Mouse (Mus musculus) midbrain, embryonic 11.5 days (tissue): ENCODE measurements around the gene Runx2. TPM values are rescaled to one million over a fixed set of nuclear protein-coding genes. Genes with fewer than 3 reads are reported as not detected.

ENCODE experiments used
- ATAC-seq: fragments of 200-750 bp; cut with Nextera tagmentation; 2 replicates; pipeline ENCODE4 v1.8.0; 2017; ENCODE audit warnings: moderate TSS enrichment, moderate library complexity; ENCODE audit not compliant: low FRiP score
- DNase-seq: peaks from one replicate; pipeline ENCODE4 v3.0.0; 2015; ENCODE audit warnings: low spot score; ENCODE audit errors: missing footprints
- H3K27ac ChIP-seq: fragments of 300-500 bp; sonication (generic); 2 replicates; pipeline ENCODE4 v1.5.1; 2014; ENCODE audit warnings: low read depth, low read length
- H3K27me3 ChIP-seq: fragments of 300-500 bp; sonication (generic); 2 replicates; pipeline ENCODE4 v1.6.1; 2014; ENCODE audit warnings: mild to moderate bottlenecking, low read length, moderate library complexity, mixed read lengths; ENCODE audit not compliant: control insufficient read depth, insufficient read depth
- H3K36me3 ChIP-seq: fragments of 300-500 bp; sonication (generic); 2 replicates; pipeline ENCODE4 v1.6.1; 2014; ENCODE audit warnings: mild to moderate bottlenecking, low read length, moderate library complexity, mixed read lengths; ENCODE audit not compliant: control insufficient read depth, insufficient read depth
- H3K4me1 ChIP-seq: fragments of 300-500 bp; sonication (generic); 2 replicates; pipeline ENCODE4 v1.6.1; 2014; ENCODE audit warnings: low read length; ENCODE audit not compliant: control insufficient read depth, insufficient read depth
- H3K4me2 ChIP-seq: fragments of 300-500 bp; sonication (generic); 2 replicates; pipeline ENCODE4 v1.6.1; 2014; ENCODE audit warnings: mild to moderate bottlenecking, moderate library complexity
- H3K4me3 ChIP-seq: fragments of 300-500 bp; sonication (generic); 2 replicates; pipeline ENCODE4 v1.5.1; 2014; ENCODE audit warnings: low read depth, low read length
- H3K9ac ChIP-seq: fragments of 300-500 bp; sonication (generic); 2 replicates; pipeline ENCODE4 v1.6.1; 2014; ENCODE audit warnings: low read length
- H3K9me3 ChIP-seq: fragments of 300-500 bp; sonication (generic); 2 replicates; pipeline ENCODE4 v1.6.1; 2016; ENCODE audit warnings: low read length; ENCODE audit not compliant: control insufficient read depth
- WGBS: fragments of 180-500 bp; shearing (Covaris S2); extraction: QIAGEN DNeasy Blood & Tissue Kit; methylation state at CpG from one replicate; pipeline ENCODE4 v1.1.7; 2014; 5-methylcytosine and 5-hydroxymethylcytosine counted together
- polyA plus RNA-seq: library from polyadenylated mRNA; unstranded; fragments of >200 nt; fragmentation: Nextera tagmentation; extraction: Ambion mirVana; gene quantifications from 2 replicates; pipeline ENCODE4 v1.2.1, GENCODE M21; 2014

Gene Runx2
- polyA plus RNA-seq, 1 experiment from 2014 or later = 0.46 TPM

DNA sequence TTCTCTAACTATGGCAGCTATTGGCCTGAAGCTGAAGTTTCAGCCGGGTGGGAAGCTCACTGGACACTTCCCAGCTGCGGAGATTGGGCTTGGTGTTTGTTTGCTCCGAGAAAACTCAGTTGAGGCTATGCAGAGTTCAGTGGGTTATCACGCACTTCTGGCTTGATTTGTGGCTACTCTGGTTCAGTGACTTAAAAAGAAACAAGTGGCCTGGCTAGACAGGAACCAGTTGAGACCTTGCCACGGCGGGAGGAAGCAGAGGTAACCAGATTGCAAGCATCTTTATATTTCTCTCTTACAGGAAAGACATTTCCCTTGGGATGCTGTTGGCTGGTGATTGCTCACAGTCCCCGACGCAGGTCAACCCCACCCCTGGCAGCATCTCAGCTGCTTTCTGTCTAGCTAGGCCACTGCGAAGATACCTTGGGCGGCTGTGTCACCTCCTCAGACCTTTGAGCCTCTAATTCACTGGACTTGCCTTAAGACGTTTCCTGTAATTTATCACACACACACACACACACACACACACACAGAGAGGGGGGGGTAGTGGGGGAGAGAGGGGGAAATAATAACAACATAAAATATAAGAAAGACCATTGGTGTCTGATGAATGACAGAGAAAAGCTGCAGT lies 324.3 kb downstream of the Runx2 start:
- no peak overlapping the region for H3K4me2 ChIP-seq
- ATAC-seq = no peak
- H3K4me1 ChIP-seq = no peaks in the 10 kb centered on the region
- H3K9ac ChIP-seq = no peak overlapping the region
- no peak overlapping the region for H3K27ac ChIP-seq
- DNase-seq = peak; percentile 67
- 85% methylated on average over 11 of the region's 11 CpGs for WGBS
- no peaks in the 10 kb centered on the region for H3K36me3 ChIP-seq
- H3K9me3 ChIP-seq = no peaks in the 10 kb centered on the region
- H3K4me3 ChIP-seq = no peak overlapping the region
- H3K27me3 ChIP-seq = no peaks in the 10 kb centered on the region

DNA sequence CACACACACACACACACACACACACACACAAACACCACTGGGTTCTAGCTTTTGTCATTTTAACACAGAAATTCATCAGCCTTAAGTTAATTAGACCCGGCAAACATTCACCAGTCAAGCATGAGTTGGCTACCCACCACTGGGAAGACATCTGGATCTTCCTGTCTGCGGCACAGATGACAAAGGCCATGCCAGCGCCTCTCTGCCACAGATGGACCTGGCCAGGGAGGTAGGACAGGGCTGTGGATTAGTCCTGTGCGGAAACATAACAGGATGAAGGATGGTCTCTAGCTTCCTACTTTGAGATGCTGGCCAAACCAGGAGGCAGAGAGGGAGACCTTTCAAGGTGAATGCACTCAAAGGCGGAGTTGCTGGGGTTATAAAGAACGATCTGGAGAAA lies 325.3 kb downstream of the Runx2 start:
- Histone ChIP-seq H3K4me2 (no peak overlapping the region), H3K9ac (no peak overlapping the region), H3K27ac (no peak overlapping the region), H3K4me3 (no peak overlapping the region), H3K27me3 (no peaks in the 10 kb centered on the region), H3K4me1 (no peaks in the 10 kb centered on the region), H3K9me3 (no peaks in the 10 kb centered on the region), H3K36me3 (no peaks in the 10 kb centered on the region)
- ATAC-seq (no peak), DNase-seq (peak; percentile 64)
- 78% methylated on average over 6 of the region's 6 CpGs for WGBS

DNA sequence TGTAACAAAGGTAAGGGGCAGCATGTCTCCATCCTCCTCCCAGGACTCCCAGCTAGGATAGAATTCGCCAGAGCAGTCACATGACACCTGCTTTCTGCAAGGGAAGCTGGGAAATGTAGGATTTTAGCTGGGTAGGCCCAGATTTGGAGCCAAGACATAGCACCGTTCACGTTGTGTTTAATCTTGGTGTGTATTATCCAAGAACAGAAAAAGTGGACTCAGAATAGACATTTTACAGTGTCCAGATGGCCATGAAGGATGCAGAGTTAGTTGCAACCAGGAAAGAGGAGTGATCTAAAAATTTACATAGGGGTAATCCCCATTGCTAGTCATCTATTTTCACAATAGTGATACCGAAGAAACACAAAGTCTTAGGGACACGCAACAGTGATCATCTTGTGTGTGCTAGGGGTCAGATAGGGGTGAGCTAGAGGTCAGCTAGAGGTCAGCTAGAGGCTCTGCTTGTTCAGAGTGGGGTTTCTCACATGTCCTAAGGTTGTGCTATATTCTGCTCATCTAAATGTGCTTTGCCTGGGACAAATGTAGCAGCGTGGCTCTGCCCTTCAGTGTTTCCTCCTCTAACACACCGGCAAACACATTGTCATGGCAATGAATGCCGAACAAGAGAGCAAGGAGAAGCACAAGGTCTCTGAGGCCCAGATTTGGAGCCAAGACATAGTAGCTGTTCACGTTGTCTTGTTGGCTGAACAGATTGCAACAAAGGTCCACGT lies 326.9 kb downstream of the Runx2 start:
- no peak for ATAC-seq
- Histone ChIP-seq H3K4me2 (no peak overlapping the region), H3K36me3 (no peaks in the 10 kb centered on the region), H3K27ac (no peak overlapping the region), H3K9me3 (no peaks in the 10 kb centered on the region), H3K27me3 (no peaks in the 10 kb centered on the region), H3K4me1 (no peaks in the 10 kb centered on the region), H3K4me3 (no peak overlapping the region), H3K9ac (no peak overlapping the region)
- DNase-seq = peak; percentile 62
- 83% methylated on average over 10 of the region's 10 CpGs for WGBS

DNA sequence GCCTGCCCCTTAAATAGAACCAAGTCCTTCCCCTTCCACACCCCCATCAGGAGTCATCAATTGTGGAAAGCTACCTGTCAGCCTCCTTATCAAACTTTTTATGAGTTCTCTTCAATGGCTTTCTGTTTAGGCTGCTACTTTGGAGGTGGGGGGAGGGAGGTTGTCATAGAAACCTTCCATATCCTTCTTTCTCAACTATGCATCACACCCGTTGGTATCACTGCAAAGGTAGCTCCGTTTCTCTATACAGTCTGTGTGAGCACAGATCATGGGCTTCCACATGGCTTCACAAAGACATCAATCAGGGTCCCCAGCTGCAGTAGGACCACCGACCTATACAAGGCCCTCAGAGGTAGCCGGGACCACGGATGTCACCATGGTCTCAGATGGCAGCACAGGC lies 329.3 kb downstream of the Runx2 start:
- Histone ChIP-seq H3K27ac (no peak overlapping the region), H3K9ac (no peak overlapping the region), H3K4me2 (no peak overlapping the region), H3K4me1 (no peaks in the 10 kb centered on the region), H3K27me3 (no peaks in the 10 kb centered on the region), H3K9me3 (no peaks in the 10 kb centered on the region), H3K4me3 (no peak overlapping the region), H3K36me3 (no peaks in the 10 kb centered on the region)
- 89% methylated on average over 5 of the region's 5 CpGs for WGBS
- no peak for ATAC-seq
- DNase-seq = peak; percentile 62

DNA sequence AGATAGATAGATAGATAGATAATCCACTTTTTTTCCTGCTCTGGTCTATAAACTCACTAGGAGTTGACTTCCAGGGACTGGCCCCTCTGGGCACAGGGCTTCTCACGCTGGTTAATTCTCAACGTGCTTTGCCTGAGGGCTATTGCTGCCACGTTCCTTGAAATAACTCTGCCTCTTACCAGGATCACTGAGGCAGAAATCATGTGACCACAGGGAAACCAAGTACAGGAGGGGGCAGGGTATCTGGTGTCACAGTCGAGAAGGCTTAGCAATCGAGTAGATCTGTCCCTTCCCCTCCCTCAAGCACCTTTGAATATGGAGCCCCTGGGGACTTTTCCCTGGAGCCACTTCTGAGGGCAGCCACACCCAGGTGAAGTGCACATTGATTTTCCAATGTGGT lies 334.7 kb downstream of the Runx2 start:
- Histone ChIP-seq H3K4me2 (no peak overlapping the region), H3K4me3 (no peak overlapping the region), H3K9ac (no peak overlapping the region), H3K36me3 (no peaks in the 10 kb centered on the region), H3K9me3 (no peaks in the 10 kb centered on the region), H3K4me1 (no peaks in the 10 kb centered on the region), H3K27ac (no peak overlapping the region), H3K27me3 (no peaks in the 10 kb centered on the region)
- DNase-seq = no peak
- ATAC-seq = no peak
- WGBS = 54% methylated on average over 5 of the region's 5 CpGs

DNA sequence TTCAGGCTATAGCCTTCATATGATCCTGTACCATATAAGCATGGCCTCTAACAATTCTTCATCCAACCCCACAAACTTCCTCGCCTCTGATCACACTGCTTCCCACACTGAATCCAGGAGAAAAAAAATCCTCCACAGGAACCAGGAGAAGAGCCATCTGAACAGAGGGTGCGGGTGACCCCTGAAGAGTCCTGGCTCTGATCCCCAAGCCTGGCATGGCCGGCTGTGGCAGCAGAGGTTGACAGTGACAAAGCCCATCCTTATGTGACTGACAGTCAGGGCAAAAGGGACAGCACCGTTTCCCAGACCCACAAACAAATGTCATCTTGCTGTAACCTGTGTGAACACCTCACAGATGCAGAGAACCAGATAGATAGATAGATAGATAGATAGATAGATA lies 335.1 kb downstream of the Runx2 start:
- DNase-seq (no peak), ATAC-seq (no peak)
- H3K4me3 ChIP-seq = no peak overlapping the region
- no peak overlapping the region for H3K9ac ChIP-seq
- no peak overlapping the region for H3K27ac ChIP-seq
- H3K4me2 ChIP-seq = no peak overlapping the region
- H3K9me3 ChIP-seq = no peaks in the 10 kb centered on the region
- no peaks in the 10 kb centered on the region for H3K36me3 ChIP-seq
- 78% methylated on average over 4 of the region's 4 CpGs for WGBS
- no peaks in the 10 kb centered on the region for H3K27me3 ChIP-seq
- no peaks in the 10 kb centered on the region for H3K4me1 ChIP-seq

DNA sequence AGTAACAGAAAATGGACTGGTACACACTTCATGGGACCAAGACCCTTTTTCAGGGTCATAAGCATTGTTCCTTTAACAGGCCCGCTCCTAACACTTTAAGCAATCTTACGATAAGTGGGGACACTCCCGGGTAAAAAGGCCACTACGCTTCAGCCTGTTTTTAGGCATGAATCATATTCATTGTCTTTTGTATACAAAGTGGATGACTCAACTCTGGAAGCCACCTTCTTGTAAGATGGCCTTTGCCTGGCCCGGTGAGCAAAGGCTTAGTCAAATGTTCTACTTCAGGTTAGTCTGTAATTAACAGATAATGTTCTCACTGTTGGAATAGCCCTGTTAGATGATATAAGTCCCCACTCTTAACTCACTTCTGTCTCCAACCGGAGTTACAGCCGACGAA lies 338.7 kb downstream of the Runx2 start:
- Histone ChIP-seq H3K4me3 (no peak overlapping the region), H3K9me3 (no peaks in the 10 kb centered on the region), H3K36me3 (no peaks in the 10 kb centered on the region), H3K27ac (no peak overlapping the region), H3K27me3 (no peaks in the 10 kb centered on the region), H3K4me1 (no peaks in the 10 kb centered on the region), H3K4me2 (no peak overlapping the region), H3K9ac (no peak overlapping the region)
- no peak for ATAC-seq
- no peak for DNase-seq
- 94% methylated on average over 8 of the region's 8 CpGs for WGBS

DNA sequence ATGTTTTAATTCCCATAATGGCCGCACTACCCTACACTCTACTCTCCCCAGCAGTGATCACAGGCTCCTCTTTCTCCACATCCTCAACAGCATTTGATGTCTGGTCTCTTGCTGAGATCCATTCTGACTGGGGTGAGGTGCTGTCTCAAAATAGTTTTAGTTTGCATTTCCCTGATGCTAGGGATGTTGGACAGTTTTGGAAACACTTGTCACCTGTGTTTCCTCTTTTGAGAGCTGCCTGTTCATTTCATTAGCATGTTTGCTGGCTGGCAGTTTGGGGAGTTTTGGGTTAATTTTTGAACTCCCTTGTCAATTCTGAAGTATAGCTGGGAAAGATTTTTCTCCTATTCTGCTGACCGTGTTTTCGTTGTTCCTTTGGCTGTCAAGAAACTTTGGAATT lies 340.3 kb downstream of the Runx2 start:
- Histone ChIP-seq H3K9ac (no peak overlapping the region), H3K4me1 (no peaks in the 10 kb centered on the region), H3K4me2 (no peak overlapping the region), H3K9me3 (no peaks in the 10 kb centered on the region), H3K4me3 (no peak overlapping the region), H3K36me3 (no peaks in the 10 kb centered on the region), H3K27ac (no peak overlapping the region), H3K27me3 (no peaks in the 10 kb centered on the region)
- DNase-seq (no peak), ATAC-seq (no peak)
- 80% methylated on average over 3 of the region's 3 CpGs for WGBS

DNA sequence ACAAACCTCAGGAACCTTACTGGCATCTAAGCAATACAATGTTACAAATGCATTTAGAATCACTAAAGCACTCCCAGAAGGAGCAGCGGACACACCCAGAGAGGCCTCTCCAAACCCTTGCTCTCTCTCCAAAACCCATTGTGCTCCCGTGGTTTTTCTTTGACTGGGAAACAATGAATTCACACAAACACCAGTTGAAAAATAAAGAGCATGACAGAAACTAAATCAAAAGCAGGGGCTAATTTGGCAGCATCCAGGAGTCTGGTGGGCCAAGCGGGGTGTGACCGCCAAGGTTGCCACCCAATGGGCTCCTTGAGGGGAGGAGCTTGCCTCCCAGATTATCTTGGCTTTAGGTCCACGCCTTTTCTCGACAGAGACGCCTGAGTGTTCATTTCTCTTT lies 341.9 kb downstream of the Runx2 start:
- H3K9me3 ChIP-seq = no peaks in the 10 kb centered on the region
- ATAC-seq = no peak
- no peak overlapping the region for H3K27ac ChIP-seq
- H3K9ac ChIP-seq = no peak overlapping the region
- no peaks in the 10 kb centered on the region for H3K27me3 ChIP-seq
- DNase-seq = no peak
- no peak overlapping the region for H3K4me3 ChIP-seq
- no peaks in the 10 kb centered on the region for H3K36me3 ChIP-seq
- H3K4me2 ChIP-seq = no peak overlapping the region
- 75% methylated on average over 7 of the region's 7 CpGs for WGBS
- no peaks in the 10 kb centered on the region for H3K4me1 ChIP-seq
